Mouse (Mus musculus) lung, embryonic 16.5 days (tissue): ENCODE measurements around the gene Glyat. TPM values are rescaled to one million over a fixed set of nuclear protein-coding genes. Genes with fewer than 3 reads are reported as not detected.
"Not testable (repeated sequence)": the region's sequence is repeated elsewhere in the genome, so short reads cannot be mapped to it uniquely, and the experiment has no call there.

Experiments used
- ATAC-seq: fragments of 200-750 bp; cut with Nextera tagmentation; 2 replicates; pipeline ENCODE4 v1.8.0; 2017; ENCODE audit warnings: low read depth, mild to moderate bottlenecking, moderate library complexity
- H3K27ac ChIP-seq: fragments of 300-500 bp; sonication (generic); 2 replicates; pipeline ENCODE4 v1.5.1; 2014; ENCODE audit warnings: mild to moderate bottlenecking, control low read depth, low read length
- H3K27me3 ChIP-seq: fragments of 300-500 bp; sonication (generic); 2 replicates; pipeline ENCODE4 v1.6.1; 2014; ENCODE audit warnings: low read depth, low read length, mixed read lengths; ENCODE audit not compliant: control insufficient read depth, insufficient read depth
- H3K36me3 ChIP-seq: fragments of 300-500 bp; sonication (generic); 2 replicates; pipeline ENCODE4 v1.6.1; 2014; ENCODE audit warnings: low read length; ENCODE audit not compliant: control insufficient read depth, insufficient read depth
- H3K4me1 ChIP-seq: fragments of 300-500 bp; sonication (generic); replicated peaks from 2 replicates; pipeline ENCODE4 v1.6.1; 2014; ENCODE audit warnings: low read length, mixed read lengths; ENCODE audit not compliant: control insufficient read depth, insufficient read depth
- H3K4me2 ChIP-seq: fragments of 300-500 bp; sonication (generic); 2 replicates; pipeline ENCODE4 v1.6.1; 2014; ENCODE audit warnings: low read depth, low read length, control low read depth
- H3K4me3 ChIP-seq: fragments of 300-500 bp; sonication (generic); 2 replicates; pipeline ENCODE4 v1.5.1; 2014; ENCODE audit warnings: mild to moderate bottlenecking, low read length, control low read depth
- H3K9ac ChIP-seq: fragments of 300-500 bp; sonication (generic); 2 replicates; pipeline ENCODE4 v1.6.1; 2014; ENCODE audit warnings: low read length, control low read depth
- H3K9me3 ChIP-seq: fragments of 300-500 bp; sonication (generic); 2 replicates; pipeline ENCODE4 v1.6.1; 2016; ENCODE audit warnings: low read length; ENCODE audit not compliant: control insufficient read depth
- WGBS: fragments of 180-500 bp; shearing (Covaris S2); extraction: QIAGEN DNeasy Blood & Tissue Kit; methylation state at CpG from one replicate; pipeline ENCODE4 v1.1.7; 2014; 5-methylcytosine and 5-hydroxymethylcytosine counted together
- polyA plus RNA-seq: library from polyadenylated mRNA; unstranded; fragments of >200 nt; fragmentation: Nextera tagmentation; extraction: Ambion mirVana; gene quantifications from 2 replicates; pipeline ENCODE4 v1.2.1, GENCODE M21; 2015

The Glyat gene
- polyA plus RNA-seq, 1 experiment from 2014 or later = not detected

DNA sequence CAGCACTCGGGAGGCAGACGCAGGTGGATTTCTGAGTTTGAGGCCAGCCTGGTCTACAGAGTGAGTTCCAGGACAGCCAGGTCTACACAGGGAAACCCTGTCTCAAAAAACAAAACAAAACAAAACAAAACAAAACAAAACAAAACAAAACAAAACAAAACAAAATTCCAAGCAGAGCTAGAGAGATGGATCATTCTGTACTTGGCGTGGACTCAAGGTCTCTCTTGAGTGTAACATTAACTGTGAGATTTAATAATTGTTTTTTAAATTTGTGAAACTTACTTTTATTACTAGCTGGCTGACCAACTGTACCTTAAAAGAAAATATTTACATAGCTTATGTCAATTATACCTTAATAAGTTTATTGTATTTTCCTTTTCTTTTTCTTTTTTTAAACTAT is 35.5 kb downstream of the Glyat start:
- ATAC-seq = not testable (repeated sequence)
- WGBS = 90% methylated on average over 3 of the region's 3 CpGs

DNA sequence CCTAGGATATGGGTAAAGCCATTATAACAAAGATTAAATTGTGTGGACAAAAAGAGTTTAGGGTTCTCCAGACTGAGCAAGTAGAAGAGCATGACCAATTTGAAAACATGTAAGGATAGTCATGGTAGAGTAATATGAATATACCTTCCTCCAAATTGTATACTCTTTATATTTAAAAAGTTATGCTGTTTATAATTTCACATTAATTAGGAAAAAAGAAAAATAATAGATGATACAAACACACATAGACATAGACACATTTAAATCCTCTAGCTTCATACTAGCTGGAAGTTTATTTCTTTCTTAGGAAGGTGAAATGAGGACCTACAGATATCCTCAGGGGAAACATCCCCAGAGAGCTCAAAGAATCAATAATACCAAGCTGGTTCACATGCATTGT is 37.0 kb downstream of the Glyat start, which contains the start of gene Olfr1442:
Gene Olfr1442, plus strand, starts transcription at position 301 of the 400 bp plus-strand sequence.
- no peaks in the 10 kb centered on the region for H3K4me1 ChIP-seq
- no peaks in the 10 kb centered on the region for H3K36me3 ChIP-seq
- H3K4me2 ChIP-seq = no peak within 1 kb of the TSS
- ATAC-seq = no peak
- H3K27ac ChIP-seq = no peak within 1 kb of the TSS
- no peaks in the 10 kb centered on the region for H3K9me3 ChIP-seq
- no peak within 1 kb of the TSS for H3K9ac ChIP-seq
- H3K27me3 ChIP-seq = no peaks in the 10 kb centered on the region
- no peak within 1 kb of the TSS for H3K4me3 ChIP-seq

More for the DNA sequence above, 35.5 kb downstream of the Glyat start:
- not testable (repeated sequence) for H3K9ac ChIP-seq, H3K27ac ChIP-seq, H3K4me1 ChIP-seq, H3K4me2 ChIP-seq, H3K27me3 ChIP-seq, H3K9me3 ChIP-seq, H3K36me3 ChIP-seq, H3K4me3 ChIP-seq

DNA sequence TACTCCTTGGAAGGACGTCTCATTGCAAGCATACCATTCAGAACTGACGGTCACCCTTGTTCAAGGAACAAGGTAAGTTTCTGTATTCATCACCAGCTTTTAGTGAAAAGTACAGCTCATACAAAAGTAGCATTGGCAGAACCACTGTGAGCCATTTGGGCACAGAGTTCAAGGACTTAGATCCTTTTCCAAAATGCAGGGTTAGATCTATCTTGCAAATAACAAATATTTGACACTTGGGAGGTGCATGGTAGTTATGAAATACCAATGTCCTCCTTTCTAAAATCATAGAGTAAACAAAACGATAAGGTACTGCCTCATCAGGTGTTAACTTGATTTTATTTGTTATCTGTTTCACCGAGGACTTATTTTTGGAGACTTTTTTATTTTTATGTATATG is 37.9 kb downstream of the Glyat start:
- WGBS = 69% methylated on average over 4 of the region's 4 CpGs

DNA sequence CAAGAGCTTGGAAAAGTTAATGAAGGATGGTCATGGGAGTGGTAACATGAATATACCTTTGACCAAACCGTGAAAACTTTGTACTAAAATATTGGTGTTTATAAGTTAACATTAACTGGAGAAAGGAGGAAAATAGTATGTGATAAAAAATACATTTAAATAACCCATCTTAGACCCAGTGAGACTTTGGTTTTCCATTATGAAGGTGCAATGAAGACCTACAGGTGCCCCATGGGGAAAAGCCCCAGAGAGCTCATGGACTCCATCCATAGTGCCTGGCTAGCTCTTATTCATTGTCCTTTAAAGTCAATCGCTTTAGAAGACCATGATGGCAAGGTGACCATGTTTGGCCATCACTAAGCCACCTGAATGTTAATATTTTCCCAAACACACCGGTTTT is 44.7 kb downstream of the Glyat start, which contains the start of gene Olfr1443:
Gene Olfr1443, plus strand, starts transcription at position 301 of the 400 bp plus-strand sequence.
- WGBS = 62% methylated on average over 3 of the region's 3 CpGs
- no peak within 1 kb of the TSS for H3K4me2 ChIP-seq

More for the DNA sequence above, 37.9 kb downstream of the Glyat start:
- no peak for ATAC-seq
- Histone ChIP-seq H3K9ac (no peak overlapping the region), H3K36me3 (no peaks in the 10 kb centered on the region), H3K4me1 (no peaks in the 10 kb centered on the region), H3K4me2 (no peak overlapping the region), H3K27me3 (no peaks in the 10 kb centered on the region), H3K4me3 (no peak overlapping the region), H3K9me3 (no peaks in the 10 kb centered on the region), H3K27ac (no peak overlapping the region)

DNA sequence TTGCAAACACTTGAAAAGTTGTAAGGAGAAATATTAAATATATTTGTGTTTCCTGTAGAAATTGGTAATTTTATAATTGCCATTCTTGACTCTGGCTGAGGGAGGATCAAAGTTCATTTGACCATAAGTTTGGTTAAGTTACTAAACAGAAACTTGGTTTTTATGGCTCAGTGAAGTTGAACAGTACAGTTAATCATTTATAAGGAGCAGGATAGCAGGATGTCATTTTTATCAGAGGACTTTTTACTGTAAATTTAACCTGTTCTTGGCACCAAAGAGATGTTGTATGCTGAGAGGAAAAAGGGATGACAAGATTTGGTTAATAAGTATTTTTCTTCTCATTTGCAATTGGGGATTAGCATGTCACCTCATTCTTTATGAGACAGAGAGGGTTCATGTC is 51.5 kb downstream of the Glyat start:
- no peaks in the 10 kb centered on the region for H3K27me3 ChIP-seq
- no peak overlapping the region for H3K4me2 ChIP-seq
- no peak for ATAC-seq
- no peaks in the 10 kb centered on the region for H3K4me1 ChIP-seq
- no peaks in the 10 kb centered on the region for H3K36me3 ChIP-seq
- no peak overlapping the region for H3K4me3 ChIP-seq
- H3K9ac ChIP-seq = no peak overlapping the region
- H3K27ac ChIP-seq = no peak overlapping the region
- H3K9me3 ChIP-seq = no peaks in the 10 kb centered on the region

More for the DNA sequence above, 44.7 kb downstream of the Glyat start, which contains the start of gene Olfr1443:
- H3K4me3 ChIP-seq = no peak within 1 kb of the TSS
- no peak within 1 kb of the TSS for H3K9ac ChIP-seq
- H3K27me3 ChIP-seq = no peaks in the 10 kb centered on the region
- ATAC-seq = no peak
- no peak within 1 kb of the TSS for H3K27ac ChIP-seq
- no peaks in the 10 kb centered on the region for H3K9me3 ChIP-seq
- H3K4me1 ChIP-seq = no peaks in the 10 kb centered on the region
- H3K36me3 ChIP-seq = no peaks in the 10 kb centered on the region

DNA sequence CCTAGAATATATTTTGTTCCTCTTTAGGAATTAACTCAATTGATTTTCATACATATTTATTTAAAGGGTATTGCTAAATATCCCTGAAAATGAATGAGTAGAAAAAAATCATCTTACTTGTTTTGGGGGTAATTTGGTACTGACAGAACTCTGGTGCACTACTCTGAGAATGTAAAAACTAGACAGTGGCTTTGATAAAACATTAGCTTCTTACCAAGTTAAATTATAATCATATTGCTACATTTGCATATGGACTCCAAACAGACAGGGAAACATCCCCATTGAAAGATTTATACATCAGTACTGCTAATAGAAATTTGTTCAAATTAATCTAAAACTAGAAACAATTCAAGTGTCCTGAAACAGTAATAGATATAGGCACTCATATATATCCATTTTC is 52.1 kb downstream of the Glyat start:
- no peak overlapping the region for H3K9ac ChIP-seq
- H3K4me2 ChIP-seq = no peak overlapping the region
- no peaks in the 10 kb centered on the region for H3K27me3 ChIP-seq
- no peak overlapping the region for H3K4me3 ChIP-seq
- H3K4me1 ChIP-seq = no peaks in the 10 kb centered on the region
- no peak overlapping the region for H3K27ac ChIP-seq
- ATAC-seq = no peak
- no peaks in the 10 kb centered on the region for H3K36me3 ChIP-seq
- no peaks in the 10 kb centered on the region for H3K9me3 ChIP-seq

DNA sequence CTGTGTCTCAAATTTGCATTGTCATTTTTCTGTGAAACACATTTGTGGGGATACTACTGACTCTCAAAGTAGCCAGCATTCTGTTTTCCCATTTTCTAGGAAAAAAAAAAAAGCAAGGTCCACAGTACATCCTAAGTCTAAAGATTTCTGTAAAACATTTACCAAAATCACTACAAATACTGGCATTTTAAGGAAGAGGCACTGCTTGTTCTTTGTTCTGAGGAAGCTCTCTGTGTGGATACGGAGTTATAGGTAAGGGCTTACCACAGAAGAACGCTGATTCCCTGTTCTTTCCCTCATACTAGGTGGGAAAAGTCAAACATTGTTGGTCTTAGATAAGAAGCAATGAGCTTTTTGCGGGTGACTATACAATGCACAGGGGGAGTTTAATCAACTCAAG is 62.5 kb downstream of the Glyat start, which contains the start of gene Keg1:
Gene Keg1, plus strand, starts transcription at position 197 of the 400 bp plus-strand sequence.
- ATAC-seq = no peak

DNA sequence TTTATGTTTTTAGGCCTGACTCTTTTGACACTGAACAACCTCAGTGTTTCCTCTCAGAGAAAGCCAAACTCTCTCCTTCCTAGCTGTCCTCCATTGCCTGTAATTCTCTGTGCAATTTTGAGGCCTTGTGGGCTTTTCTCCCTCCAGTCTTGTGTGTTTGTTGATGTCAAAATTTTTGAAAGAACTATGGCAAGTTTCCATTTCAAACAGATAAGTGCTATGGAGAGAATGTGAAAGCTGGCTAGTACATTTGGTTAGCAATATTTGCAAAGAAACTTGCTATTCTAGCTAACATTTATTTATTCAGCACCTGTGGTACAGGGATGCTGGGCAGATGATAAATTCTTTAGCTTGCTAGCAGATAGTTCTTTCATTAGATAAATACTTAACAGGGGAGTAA is 63.1 kb downstream of the Glyat start:
- Histone ChIP-seq H3K4me3 (no peak overlapping the region), H3K4me2 (no peak overlapping the region), H3K36me3 (no peaks in the 10 kb centered on the region), H3K9ac (no peak overlapping the region), H3K4me1 (no peaks in the 10 kb centered on the region), H3K27me3 (no peaks in the 10 kb centered on the region), H3K9me3 (no peaks in the 10 kb centered on the region), H3K27ac (no peak overlapping the region)
- no peak for ATAC-seq

More for the DNA sequence above, 62.5 kb downstream of the Glyat start, which contains the start of gene Keg1:
- H3K4me3 ChIP-seq = no peak within 1 kb of the TSS
- WGBS = 60% methylated on average over 3 of the region's 3 CpGs
- H3K27me3 ChIP-seq = no peaks in the 10 kb centered on the region
- H3K9ac ChIP-seq = no peak within 1 kb of the TSS
- no peaks in the 10 kb centered on the region for H3K4me1 ChIP-seq
- H3K4me2 ChIP-seq = no peak within 1 kb of the TSS
- H3K36me3 ChIP-seq = no peaks in the 10 kb centered on the region
- no peak within 1 kb of the TSS for H3K27ac ChIP-seq
- no peaks in the 10 kb centered on the region for H3K9me3 ChIP-seq
